Mouse (Mus musculus): ENCODE measurements around the gene Rasa4.
"Not testable (repeated sequence)": the region's sequence is repeated elsewhere in the genome, so short reads cannot be mapped to it uniquely, and the experiment has no call there.

Gene Rasa4

GRCm38 (mm10) chr5:136083669-136084107, at the start of gene Rasa4:
Gene Rasa4 (plus strand): TSS chr5:136083916.
- peak; percentile 95 for DNase-seq (ENCODE audit: low read depth)

DNA sequence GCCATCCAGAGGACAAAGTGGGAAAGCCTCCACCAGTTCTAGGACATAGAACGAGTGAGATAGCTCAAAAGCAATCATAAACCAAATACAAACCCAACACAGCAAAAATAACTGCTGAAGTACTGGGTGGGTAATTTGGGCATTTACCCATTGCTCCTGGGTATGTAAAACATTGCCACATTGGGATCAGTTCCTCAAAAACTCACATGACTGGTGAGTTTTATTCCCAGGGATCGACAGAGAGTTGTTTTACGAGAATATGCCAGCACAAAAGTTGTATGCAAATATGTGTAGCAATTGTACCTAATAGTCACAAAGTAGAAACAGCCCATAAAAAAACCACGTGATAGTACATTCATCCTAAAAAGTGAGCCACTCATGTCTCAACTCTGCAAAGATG, 48.8 kb upstream of the Rasa4 start:
- DNase-seq (ENCODE audit: low read depth) = no peak

DNA sequence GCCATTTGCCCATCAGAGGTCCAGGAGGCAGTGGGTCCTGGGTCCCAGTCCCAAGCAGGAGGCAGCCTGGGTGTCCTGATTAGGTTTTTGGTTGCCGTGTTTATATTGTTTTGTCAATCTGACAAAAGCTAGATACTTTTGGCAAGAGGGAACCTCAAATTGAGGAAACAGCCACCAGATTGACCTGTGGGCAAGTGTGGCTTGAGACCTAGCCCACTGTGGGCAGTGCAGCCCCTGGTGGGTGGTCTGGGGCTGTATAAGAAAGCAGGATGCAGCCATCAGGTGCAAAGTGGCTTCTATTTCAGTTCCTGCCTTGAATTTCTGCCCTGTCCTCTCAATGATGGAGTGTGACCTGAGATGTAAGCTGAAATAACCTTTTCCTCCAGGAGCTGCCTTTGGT, 48.4 kb upstream of the Rasa4 start:
- DNase-seq (ENCODE audit: low read depth) = no peak

DNA sequence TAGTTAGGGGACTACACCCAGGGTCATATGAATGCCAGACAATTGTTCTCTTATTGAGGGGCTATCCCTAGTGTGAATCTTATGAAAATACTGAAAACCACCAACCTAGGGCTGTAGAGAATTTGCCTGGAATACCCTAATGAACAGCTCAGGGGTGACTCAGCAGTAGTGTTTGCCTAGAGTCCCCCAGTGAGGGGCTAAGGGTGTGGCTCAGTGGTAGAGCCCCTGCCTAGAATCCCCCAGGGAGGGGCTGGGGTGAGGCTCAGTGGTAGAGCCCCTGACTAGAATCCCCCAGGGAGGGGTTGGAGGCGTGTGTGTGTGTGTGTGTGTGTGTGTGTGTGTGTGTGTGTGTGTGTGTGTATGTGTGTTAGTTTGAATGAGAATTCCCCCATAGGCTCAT, 47.0 kb upstream of the Rasa4 start:
- no peak for DNase-seq (ENCODE audit: low read depth)

DNA sequence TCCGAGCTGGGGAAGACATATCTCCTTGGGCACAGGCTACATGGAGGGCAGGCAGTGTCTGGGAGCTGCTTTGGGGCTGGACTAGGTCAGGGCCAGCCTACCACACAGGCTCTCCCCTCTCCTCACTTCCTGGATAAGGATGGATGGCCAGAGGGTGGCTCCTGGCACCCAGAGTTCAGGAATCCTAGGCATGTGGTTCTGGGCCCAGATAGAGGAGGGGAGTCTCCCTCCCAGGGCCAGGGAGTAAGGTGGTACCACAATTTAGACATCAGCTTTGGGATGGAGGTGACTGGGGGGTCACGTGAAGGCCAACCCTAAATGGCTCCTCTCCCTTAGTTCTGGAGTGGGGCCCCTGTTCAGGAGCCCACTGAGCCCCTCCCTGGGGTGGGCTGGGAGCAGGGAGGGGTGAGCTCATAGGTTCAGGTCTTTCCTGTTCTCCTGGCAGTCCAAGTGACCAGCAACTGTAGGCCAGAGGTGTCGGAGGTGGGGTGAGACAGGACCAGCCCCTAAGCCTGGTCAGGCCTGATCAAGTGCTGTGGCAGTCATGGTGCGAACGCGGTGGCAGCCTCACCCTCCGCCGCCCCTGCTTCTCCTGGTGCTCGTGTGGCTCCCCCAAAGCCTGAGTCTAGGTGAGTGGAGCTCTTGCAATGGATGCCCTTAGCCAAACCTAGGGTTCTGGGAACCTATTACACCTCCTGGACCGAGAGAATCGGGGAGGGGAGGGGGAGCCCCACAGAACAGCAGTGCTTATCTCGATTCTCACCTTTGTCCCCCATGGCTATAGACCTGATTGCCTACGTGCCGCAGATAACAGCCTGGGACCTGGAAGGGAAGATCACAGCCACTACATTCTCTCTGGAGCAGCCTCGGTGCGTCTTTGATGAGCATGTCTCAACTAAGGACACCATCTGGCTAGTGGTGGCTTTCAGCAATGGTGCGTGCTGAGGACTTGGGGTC, 45.2 kb upstream of the Rasa4 start, which contains the start of gene Upk3b:
Gene Upk3b, plus strand, starts transcription at position 239 of the 957 bp plus-strand sequence.
- no peak for DNase-seq (ENCODE audit: low read depth)

DNA sequence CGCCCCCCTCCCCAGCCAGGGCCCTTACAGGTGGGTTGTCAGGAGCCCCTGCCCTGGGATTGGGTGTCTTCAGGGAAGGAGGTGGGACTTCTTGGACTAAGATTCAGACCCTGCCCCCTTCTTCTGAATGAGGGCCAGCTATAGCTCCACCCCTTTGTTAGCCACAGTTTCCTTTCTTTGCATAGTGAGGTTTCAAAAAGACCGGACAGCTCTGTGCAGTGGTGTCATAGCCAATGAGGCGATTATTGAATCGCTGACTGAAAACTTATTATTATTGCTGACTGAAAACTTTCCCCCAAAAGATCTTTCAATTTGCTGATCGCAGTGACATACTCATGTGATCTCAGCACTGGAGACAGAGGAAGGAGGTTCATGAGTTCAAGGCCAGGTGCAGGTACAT, 43.5 kb upstream of the Rasa4 start:
- no peak for DNase-seq (ENCODE audit: low read depth)

DNA sequence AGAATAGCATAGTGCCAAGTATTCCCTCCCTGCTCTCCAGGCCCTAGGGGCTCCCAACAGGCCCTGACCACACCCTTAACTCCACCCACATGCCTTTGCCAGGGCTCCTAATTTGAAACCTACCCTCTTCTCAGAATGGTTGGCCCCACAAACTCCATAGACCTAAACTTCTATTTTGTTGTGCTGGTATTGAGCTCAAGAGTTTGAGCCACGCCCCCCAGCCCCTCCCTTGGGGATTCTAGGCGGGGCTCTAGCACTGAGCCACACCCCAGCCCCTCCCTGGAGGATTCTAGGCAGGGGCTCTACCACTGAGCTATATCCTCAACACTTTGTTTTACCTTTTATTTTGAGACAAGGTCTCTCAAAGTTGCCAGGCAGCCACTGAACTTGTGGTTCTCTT, 42.5 kb upstream of the Rasa4 start:
- DNase-seq (ENCODE audit: low read depth) = no peak

DNA sequence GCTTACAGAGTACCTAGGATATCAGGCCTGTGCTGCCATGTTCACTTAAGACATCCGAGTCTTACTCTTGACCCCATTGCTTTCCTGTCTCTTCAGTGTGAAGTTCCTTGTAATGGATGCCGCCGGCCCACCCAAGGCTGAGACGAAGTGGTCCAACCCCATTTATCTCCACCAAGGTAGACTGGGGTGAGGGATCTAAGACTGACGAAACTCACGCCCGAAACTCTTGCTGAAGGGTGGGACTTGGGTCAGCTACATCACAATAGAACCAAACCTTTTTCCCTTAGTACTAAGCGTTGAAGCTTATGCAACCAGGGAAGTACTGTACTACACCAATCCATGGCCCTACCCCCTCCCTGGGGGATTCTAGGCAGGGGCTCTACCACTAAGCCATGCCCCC, 42.0 kb upstream of the Rasa4 start:
- DNase-seq (ENCODE audit: low read depth) = no peak

GRCm38 (mm10) chr5:136044865-136045264, 38.9 kb upstream of the Rasa4 start:
- no peak for DNase-seq (ENCODE audit: low read depth)

DNA sequence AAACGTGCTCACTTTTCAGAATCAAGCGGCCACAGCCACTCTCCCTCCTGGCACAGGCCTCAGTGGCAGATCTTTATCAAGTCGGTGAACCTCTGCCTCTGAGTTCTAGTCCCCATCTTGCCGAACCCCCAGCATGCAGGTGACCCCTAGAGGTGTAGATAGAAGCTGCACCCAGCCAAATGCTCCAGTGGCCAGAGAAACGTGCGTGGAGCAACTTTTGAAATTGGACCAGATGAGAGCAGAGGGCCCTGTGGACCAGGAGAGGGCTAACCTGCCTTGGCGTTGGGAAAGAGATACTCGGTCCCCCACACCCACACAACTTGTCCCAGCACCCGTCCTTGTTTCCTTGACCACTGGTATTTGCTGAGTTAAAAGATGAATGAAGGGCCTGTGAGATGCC, 38.3 kb upstream of the Rasa4 start:
- DNase-seq (ENCODE audit: low read depth) = peak; percentile 16

DNA sequence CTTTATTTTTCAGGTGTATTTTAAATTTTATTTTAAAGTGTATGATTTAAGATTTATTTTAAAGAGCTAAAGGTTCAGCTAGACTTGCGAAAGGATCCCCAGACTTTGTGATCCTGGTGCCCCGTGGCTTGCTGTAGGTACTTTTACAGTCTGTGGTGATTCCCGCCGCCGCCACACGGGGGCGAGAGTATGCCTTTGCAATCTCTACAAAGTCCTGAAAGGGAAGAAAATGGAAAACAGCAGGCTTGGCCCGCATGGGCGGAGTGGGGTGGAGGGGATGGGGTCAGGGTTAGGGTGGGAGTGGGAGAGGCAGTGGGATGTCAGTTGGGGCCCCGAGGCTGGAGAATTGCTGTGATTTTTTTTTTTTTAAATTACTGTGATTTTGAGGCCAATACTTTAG, 37.7 kb upstream of the Rasa4 start:
- DNase-seq (ENCODE audit: low read depth) = peak; percentile 79

DNA sequence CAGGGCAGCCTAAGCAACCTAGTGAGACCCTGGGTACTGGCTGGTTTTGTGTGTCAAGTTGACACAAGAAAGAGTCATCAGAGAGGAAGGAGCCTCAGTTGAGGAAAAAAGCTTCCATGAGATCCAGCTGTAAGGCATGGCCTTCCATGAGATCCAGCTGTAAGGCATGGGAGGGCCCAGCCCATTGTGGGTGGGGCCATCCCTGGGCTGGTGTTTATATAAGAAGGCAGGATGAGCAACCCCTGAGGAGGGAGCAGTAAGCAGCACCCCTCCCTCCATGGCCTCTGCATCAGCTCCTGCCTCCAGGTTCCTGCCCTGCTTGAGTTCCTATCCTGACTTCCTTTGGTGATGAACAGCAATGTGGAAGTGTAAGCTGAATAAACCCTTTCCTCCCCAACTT, 35.2 kb upstream of the Rasa4 start:
- not testable (repeated sequence) for DNase-seq (ENCODE audit: low read depth)

DNA sequence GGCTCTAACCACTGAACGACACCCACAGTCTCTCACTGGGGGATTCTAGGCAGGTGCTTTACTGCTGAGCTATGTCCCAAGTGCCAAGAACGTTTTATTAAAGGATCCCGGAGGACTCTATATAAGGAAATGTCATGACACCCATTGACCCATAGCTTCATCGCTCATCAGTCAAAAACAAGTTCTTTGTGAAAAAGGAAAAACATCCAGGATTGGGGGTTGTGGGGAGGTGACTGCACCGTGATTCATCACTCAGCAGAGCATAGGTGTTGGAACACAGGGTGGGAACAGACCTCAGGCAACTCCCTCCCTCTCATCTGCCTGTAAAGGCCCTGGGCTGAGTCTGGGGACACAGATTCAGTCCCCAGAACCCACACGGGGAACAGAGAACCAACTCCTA, 33.8 kb upstream of the Rasa4 start:
- no peak for DNase-seq (ENCODE audit: low read depth)

DNA sequence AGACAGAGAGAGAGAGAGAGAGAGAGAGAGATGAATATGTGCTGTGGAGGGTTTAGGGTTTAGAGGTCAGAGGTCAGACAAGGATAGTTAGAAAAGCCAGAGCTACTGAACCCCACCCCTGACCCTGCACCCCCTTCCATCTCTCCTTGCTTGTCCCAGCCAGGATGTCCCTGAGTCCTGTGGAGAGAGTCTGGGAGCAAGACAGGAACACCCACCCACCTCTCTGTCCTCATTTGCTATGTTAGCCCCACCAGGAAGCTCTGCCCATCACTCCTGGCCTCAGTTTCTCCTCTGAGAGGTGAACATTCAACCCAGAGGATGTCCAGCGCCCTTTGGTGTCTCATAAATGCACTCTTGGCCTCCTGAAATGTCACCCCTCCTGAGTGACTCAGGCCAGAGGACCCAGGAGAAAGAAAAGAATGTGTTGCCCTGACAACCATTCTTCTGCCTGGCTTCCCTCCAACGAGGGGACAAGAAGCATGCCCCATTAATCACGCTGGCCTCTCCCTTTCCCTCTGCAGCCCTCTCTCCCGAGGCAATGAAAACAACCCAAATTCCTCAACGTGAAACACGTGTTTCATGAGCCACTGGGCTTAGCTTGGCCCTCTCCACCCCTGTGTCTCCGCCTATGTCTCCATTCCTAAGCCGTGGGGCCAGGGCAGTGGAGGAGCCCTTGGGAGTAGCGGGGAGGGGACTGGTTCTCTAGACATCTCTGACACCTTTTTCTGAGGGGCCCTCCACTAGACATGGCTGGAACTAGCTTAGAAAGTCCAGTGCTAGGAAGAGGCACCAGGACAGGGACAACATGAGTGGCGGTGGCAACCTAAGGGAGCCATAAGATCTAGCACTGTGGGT, 32.3 kb upstream of the Rasa4 start:
- DNase-seq (ENCODE audit: low read depth) = no peak

- DNase-seq (ENCODE audit: low read depth) = no peak
Measured at GRCm38 (mm10) chr5:136052861-136053655, 30.7 kb upstream of the Rasa4 start.

GRCm38 (mm10) chr5:136054301-136055077, 29.2 kb upstream of the Rasa4 start, which contains the start of gene Upk3bl:
Gene Upk3bl (plus strand): TSS chr5:136054492.
- no peak for DNase-seq (ENCODE audit: low read depth)

GRCm38 (mm10) chr5:136056062-136056461, 27.7 kb upstream of the Rasa4 start:
- no peak for DNase-seq (ENCODE audit: low read depth)

- DNase-seq (ENCODE audit: low read depth) = no peak
Measured at GRCm38 (mm10) chr5:136057085-136057484, 26.6 kb upstream of the Rasa4 start.

DNA sequence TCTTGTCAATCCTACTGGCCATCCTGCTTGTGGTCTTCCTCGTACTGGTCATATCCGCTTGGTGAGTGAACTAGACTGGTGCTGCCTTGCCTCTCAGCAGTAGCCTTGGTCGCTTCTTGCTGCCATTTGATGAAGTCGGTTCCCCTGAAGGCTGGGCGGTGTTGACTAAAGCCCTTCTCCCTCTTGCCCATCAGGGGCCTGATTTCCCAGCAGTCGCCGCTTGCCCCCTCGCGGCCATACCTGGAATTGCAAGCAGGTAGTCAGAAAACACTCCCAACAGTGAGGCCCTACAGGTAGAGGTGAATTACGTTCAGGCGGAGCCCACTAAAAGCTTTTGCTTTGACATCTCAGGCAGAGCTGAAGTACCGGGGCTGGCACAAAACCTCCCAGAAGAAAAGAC, 22.1 kb upstream of the Rasa4 start:
- peak; percentile 56 for DNase-seq (ENCODE audit: low read depth)

- no peak for DNase-seq (ENCODE audit: low read depth)
Measured at GRCm38 (mm10) chr5:136063920-136064319, 19.8 kb upstream of the Rasa4 start.
